ENCODE assay signal across 33 mouse cellular contexts in genomic region chr4:82461676-82462075, GRCm38 (mm10).
"Had no signal": no experiment of that assay in that cellular context is flagged by ENCODE, and none has a peak within 500 bp of the region (broad histone marks: within the 10 kb centered on the region; RNA-seq: fewer than 3 reads in every experiment).

No protein-coding gene starts in this region.

- H3K36me3 ChIP-seq: heart, embryonic 10.5 days; heart, embryonic 15.5 days; hindbrain, embryonic 10.5 days; hindbrain, embryonic 12.5 days; hindbrain, embryonic 13.5 days; hindbrain, embryonic 15.5 days; intestine, embryonic 15.5 days; kidney, embryonic 15.5 days had no signal

- ATAC-seq: hindbrain, embryonic 16.5 days; hindbrain, postnatal 0 days; inflammation-experienced regulatory T-cells, adult 6 months; intestine, embryonic 15.5 days; intestine, postnatal 0 days had no signal

- DNase-seq: heart, postnatal 14 days; heart, postnatal 36 days; heart, postnatal 4 days; kidney, adult 11 months; kidney, adult 18-20 months; kidney, adult 2 months; kidney, adult 8-10 months; kidney, adult 9 months; kidney, postnatal 10 days; kidney, postnatal 14 days; kidney, postnatal 25 days; kidney, postnatal 36 days; kidney, postnatal 4 days; layer of hippocampus, postnatal 36 days had no signal

- H3K9ac ChIP-seq: heart, embryonic 12.5 days; heart, embryonic 13.5 days; heart, embryonic 15.5 days; hindbrain, embryonic 12.5 days; hindbrain, embryonic 13.5 days; hindbrain, embryonic 14.5 days; hindbrain, embryonic 15.5 days; intestine, embryonic 15.5 days; kidney, embryonic 15.5 days had no signal

- H3K9me3 ChIP-seq: heart, embryonic 10.5 days; heart, embryonic 12.5 days; heart, embryonic 13.5 days; heart, embryonic 15.5 days; hindbrain, embryonic 10.5 days; hindbrain, embryonic 12.5 days; hindbrain, embryonic 13.5 days; hindbrain, embryonic 15.5 days; intestine, embryonic 15.5 days; kidney, embryonic 15.5 days had no signal

- H3K27ac ChIP-seq: heart, embryonic 10.5 days; heart, embryonic 13.5 days; heart, embryonic 15.5 days; hindbrain, embryonic 10.5 days; hindbrain, embryonic 12.5 days; hindbrain, embryonic 13.5 days; hindbrain, embryonic 14.5 days; hindbrain, embryonic 15.5 days; hindbrain, postnatal 0 days; intestine, embryonic 15.5 days; kidney, embryonic 15.5 days; kidney, postnatal 0 days; layer of hippocampus, adult 2 months; left cerebral cortex, adult 2 months had no signal

- H3K4me3 ChIP-seq: heart, embryonic 10.5 days; heart, embryonic 12.5 days; heart, embryonic 13.5 days; heart, embryonic 15.5 days; hindbrain, embryonic 10.5 days; hindbrain, embryonic 12.5 days; hindbrain, embryonic 13.5 days; hindbrain, embryonic 15.5 days; intestine, embryonic 15.5 days; kidney, embryonic 15.5 days; layer of hippocampus, adult 2 months; left cerebral cortex, adult 2 months had no signal

- H3K4me2 ChIP-seq: heart, embryonic 11.5 days; heart, embryonic 12.5 days; heart, embryonic 13.5 days; heart, embryonic 15.5 days; hindbrain, embryonic 12.5 days; hindbrain, embryonic 13.5 days; hindbrain, embryonic 14.5 days; hindbrain, embryonic 15.5 days; intestine, embryonic 15.5 days; kidney, embryonic 15.5 days had no signal

- H3K27me3 ChIP-seq: heart, embryonic 12.5 days; heart, embryonic 13.5 days; heart, embryonic 15.5 days; hindbrain, embryonic 12.5 days; hindbrain, embryonic 13.5 days; hindbrain, embryonic 15.5 days; intestine, embryonic 15.5 days; kidney, embryonic 15.5 days had no signal
